Mouse (Mus musculus): ENCODE data around the gene Tubb2b. TPM values are rescaled to one million over a fixed set of nuclear protein-coding genes. Genes with fewer than 3 reads are reported as not detected.

Tubb2b gene
- polyA plus RNA-seq (2016; fragmentation: Nextera tagmentation; extraction: Ambion mirVana): 65.5 and 73.2 TPM in 2 replicates

- Histone ChIP-seq H3K9me3 (no peaks in the 10 kb centered on the region), H3K36me3 (replicated peaks) (peaks cover 25% of the 10 kb centered on the region), H3K27ac (replicated peaks) (peak within 1 kb of the TSS; percentile 93), H3K4me3 (peak within 1 kb of the TSS; percentile 79), H3K27me3 (replicated peaks; ENCODE audit: low read depth, poor library complexity, severe bottlenecking) (peaks cover 37% of the 10 kb centered on the region), H3K4me1 (peaks cover 69% of the 10 kb centered on the region)
- peak; percentile 93 for DNase-seq (ENCODE audit: low spot score)
- WGBS: under 1% methylated on average over 26 of the region's 26 CpGs
Measured at GRCm38 (mm10) chr13:34130226-34130731, at the start of gene Tubb2b. TSS of gene Tubb2b (minus strand) at chr13:34130466.

GRCm38 (mm10) chr13:34174025-34174424, 43.8 kb upstream of the Tubb2b start:
- Histone ChIP-seq H3K27ac (replicated peaks) (no peak overlapping the region), H3K27me3 (replicated peaks; ENCODE audit: low read depth, poor library complexity, severe bottlenecking) (no peaks in the 10 kb centered on the region), H3K4me1 (no peaks in the 10 kb centered on the region), H3K9me3 (no peaks in the 10 kb centered on the region), H3K36me3 (replicated peaks) (peaks cover 23% of the 10 kb centered on the region), H3K4me3 (no peak overlapping the region)
- DNase-seq (ENCODE audit: low spot score): no peak
- 92% methylated on average over 6 of the region's 6 CpGs for WGBS

- H3K9me3 ChIP-seq: peaks cover 5% of the 10 kb centered on the region; the same call in 1 of the 2 replicates
- DNase-seq (ENCODE audit: low spot score): no peak
- WGBS: 48% methylated on average over 12 of the region's 12 CpGs
Measured at GRCm38 (mm10) chr13:34163304-34163975, 33.2 kb upstream of the Tubb2b start.

GRCm38 (mm10) chr13:34162491-34163303, 32.4 kb upstream of the Tubb2b start, which contains the start of gene Psmg4:
TSS of gene Psmg4 (plus strand) at chr13:34162964.
- Histone ChIP-seq H3K27me3 (replicated peaks; ENCODE audit: low read depth, poor library complexity, severe bottlenecking) (no peaks in the 10 kb centered on the region), H3K4me1 (peaks cover 18% of the 10 kb centered on the region), H3K36me3 (replicated peaks) (peaks cover 22% of the 10 kb centered on the region), H3K9me3 (peaks cover 11% of the 10 kb centered on the region; the same call in 1 of the 2 replicates), H3K4me3 (peak within 1 kb of the TSS; percentile 79), H3K27ac (replicated peaks) (peak within 1 kb of the TSS; percentile 95)
- 3% methylated on average over 44 of the region's 44 CpGs for WGBS
- DNase-seq (ENCODE audit: low spot score): peak; percentile 95

More at GRCm38 (mm10) chr13:34163304-34163975, 33.2 kb upstream of the Tubb2b start:
- Histone ChIP-seq H3K27ac (replicated peaks) (peak overlapping the region; percentile 95), H3K27me3 (replicated peaks; ENCODE audit: low read depth, poor library complexity, severe bottlenecking) (no peaks in the 10 kb centered on the region), H3K4me1 (peaks cover 18% of the 10 kb centered on the region), H3K4me3 (peak overlapping the region; percentile 79), H3K36me3 (replicated peaks) (peaks cover 22% of the 10 kb centered on the region)

- H3K36me3 ChIP-seq (replicated peaks): 0 out of 2 replicates have a peak, but pooled peaks cover 4% of the 10 kb centered on the region
- 0 out of 2 replicates have a peak, but pooled peaks cover 5% of the 10 kb centered on the region for H3K9me3 ChIP-seq
- no peaks in the 10 kb centered on the region for H3K27me3 ChIP-seq (replicated peaks; ENCODE audit: low read depth, poor library complexity, severe bottlenecking)
- H3K4me3 ChIP-seq: no peak overlapping the region
- H3K4me1 ChIP-seq: peaks cover 28% of the 10 kb centered on the region
- 71% methylated on average over 1 of the region's 1 CpGs for WGBS
- DNase-seq (ENCODE audit: low spot score): no peak
- no peak overlapping the region for H3K27ac ChIP-seq (replicated peaks)
Measured at GRCm38 (mm10) chr13:34159926-34160325, 29.7 kb upstream of the Tubb2b start.

GRCm38 (mm10) chr13:34157596-34158157, 27.4 kb upstream of the Tubb2b start:
- Histone ChIP-seq H3K36me3 (replicated peaks) (no peaks in the 10 kb centered on the region), H3K27me3 (replicated peaks; ENCODE audit: low read depth, poor library complexity, severe bottlenecking) (no peaks in the 10 kb centered on the region), H3K4me3 (no peak overlapping the region), H3K27ac (replicated peaks) (no peak overlapping the region), H3K9me3 (0 out of 2 replicates have a peak, but pooled peaks cover 5% of the 10 kb centered on the region), H3K4me1 (peaks cover 33% of the 10 kb centered on the region)
- 87% methylated on average over 3 of the region's 3 CpGs for WGBS
- no peak for DNase-seq (ENCODE audit: low spot score)

GRCm38 (mm10) chr13:34156840-34157185, 26.5 kb upstream of the Tubb2b start:
- Histone ChIP-seq H3K4me3 (no peak overlapping the region), H3K27ac (replicated peaks) (peak overlapping the region; percentile 52; the same call in 1 of the 2 replicates), H3K4me1 (peaks cover 35% of the 10 kb centered on the region), H3K9me3 (0 out of 2 replicates have a peak, but pooled peaks cover 5% of the 10 kb centered on the region), H3K27me3 (replicated peaks; ENCODE audit: low read depth, poor library complexity, severe bottlenecking) (no peaks in the 10 kb centered on the region), H3K36me3 (replicated peaks) (no peaks in the 10 kb centered on the region)
- WGBS: 87% methylated on average over 2 of the region's 2 CpGs
- DNase-seq (ENCODE audit: low spot score): no peak

- H3K27ac ChIP-seq (replicated peaks): peak overlapping the region; percentile 52; the same call in 1 of the 2 replicates
- DNase-seq (ENCODE audit: low spot score): peak; percentile 15
Measured at GRCm38 (mm10) chr13:34156133-34156839, 26.0 kb upstream of the Tubb2b start.

GRCm38 (mm10) chr13:34154931-34155272, 24.6 kb upstream of the Tubb2b start:
- WGBS: 38% methylated on average over 3 of the region's 3 CpGs
- Histone ChIP-seq H3K36me3 (replicated peaks) (no peaks in the 10 kb centered on the region), H3K27ac (replicated peaks) (peak overlapping the region; percentile 74), H3K4me1 (peaks cover 46% of the 10 kb centered on the region), H3K27me3 (replicated peaks; ENCODE audit: low read depth, poor library complexity, severe bottlenecking) (no peaks in the 10 kb centered on the region), H3K9me3 (0 out of 2 replicates have a peak, but pooled peaks cover 5% of the 10 kb centered on the region), H3K4me3 (no peak overlapping the region)
- DNase-seq (ENCODE audit: low spot score): peak; percentile 64

More at GRCm38 (mm10) chr13:34156133-34156839, 26.0 kb upstream of the Tubb2b start:
- Histone ChIP-seq H3K4me1 (peaks cover 37% of the 10 kb centered on the region), H3K27me3 (replicated peaks; ENCODE audit: low read depth, poor library complexity, severe bottlenecking) (no peaks in the 10 kb centered on the region), H3K9me3 (0 out of 2 replicates have a peak, but pooled peaks cover 5% of the 10 kb centered on the region), H3K36me3 (replicated peaks) (no peaks in the 10 kb centered on the region), H3K4me3 (no peak overlapping the region)
- WGBS: 66% methylated on average over 8 of the region's 8 CpGs

- no peaks in the 10 kb centered on the region for H3K27me3 ChIP-seq (replicated peaks; ENCODE audit: low read depth, poor library complexity, severe bottlenecking)
- H3K9me3 ChIP-seq: 0 out of 2 replicates have a peak, but pooled peaks cover 5% of the 10 kb centered on the region
- peak overlapping the region; percentile 74 for H3K27ac ChIP-seq (replicated peaks)
- no peak overlapping the region for H3K4me3 ChIP-seq
- WGBS: 51% methylated on average over 13 of the region's 13 CpGs
- DNase-seq (ENCODE audit: low spot score): peak; percentile 76
- H3K36me3 ChIP-seq (replicated peaks): no peaks in the 10 kb centered on the region
- H3K4me1 ChIP-seq: peaks cover 52% of the 10 kb centered on the region
Measured at GRCm38 (mm10) chr13:34154217-34154930, 24.1 kb upstream of the Tubb2b start.

- no peaks in the 10 kb centered on the region for H3K36me3 ChIP-seq (replicated peaks)
- H3K9me3 ChIP-seq: 0 out of 2 replicates have a peak, but pooled peaks cover 5% of the 10 kb centered on the region
- DNase-seq (ENCODE audit: low spot score): peak; percentile 9
- WGBS: 76% methylated on average over 5 of the region's 5 CpGs
- peaks cover 60% of the 10 kb centered on the region for H3K4me1 ChIP-seq
- no peaks in the 10 kb centered on the region for H3K27me3 ChIP-seq (replicated peaks; ENCODE audit: low read depth, poor library complexity, severe bottlenecking)
- H3K4me3 ChIP-seq: no peak overlapping the region
- H3K27ac ChIP-seq (replicated peaks): peak overlapping the region; percentile 61
Measured at GRCm38 (mm10) chr13:34153254-34154011, 23.2 kb upstream of the Tubb2b start.
